Mouse (Mus musculus): ENCODE measurements around the gene Usp29.
"Not testable (repeated sequence)": the region's sequence is repeated elsewhere in the genome, so short reads cannot be mapped to it uniquely, and the experiment has no call there.

The Usp29 gene

DNA sequence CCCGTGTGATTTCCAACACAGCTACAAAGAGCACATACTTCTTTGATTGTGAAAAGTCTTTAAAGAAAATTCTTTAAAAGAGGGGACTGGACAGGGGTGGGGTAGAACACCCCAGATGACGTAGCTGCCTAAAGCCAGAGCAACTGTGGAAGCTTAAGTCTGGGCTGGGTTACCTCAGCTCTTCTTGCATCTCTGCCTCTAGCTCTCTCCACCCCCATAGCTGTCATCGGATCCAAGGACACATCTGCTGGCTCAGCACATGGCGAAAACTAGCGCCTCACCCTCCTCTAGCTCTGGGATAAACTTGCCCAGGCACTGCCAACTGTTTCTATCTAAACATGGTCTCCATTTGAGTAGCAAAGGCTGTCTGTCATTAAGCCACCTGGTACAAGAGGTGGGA lies 34.9 kb downstream of the Usp29 start:
- no peak for DNase-seq (ENCODE audit: low spot score)

- no peak for DNase-seq (ENCODE audit: low spot score)
Measured at GRCm38 (mm10) chr7:6770286-6770685, 39.9 kb downstream of the Usp29 start.

GRCm38 (mm10) chr7:6773865-6774413 lies 43.6 kb downstream of the Usp29 start:
- not testable (repeated sequence) for DNase-seq (ENCODE audit: low spot score)

DNA sequence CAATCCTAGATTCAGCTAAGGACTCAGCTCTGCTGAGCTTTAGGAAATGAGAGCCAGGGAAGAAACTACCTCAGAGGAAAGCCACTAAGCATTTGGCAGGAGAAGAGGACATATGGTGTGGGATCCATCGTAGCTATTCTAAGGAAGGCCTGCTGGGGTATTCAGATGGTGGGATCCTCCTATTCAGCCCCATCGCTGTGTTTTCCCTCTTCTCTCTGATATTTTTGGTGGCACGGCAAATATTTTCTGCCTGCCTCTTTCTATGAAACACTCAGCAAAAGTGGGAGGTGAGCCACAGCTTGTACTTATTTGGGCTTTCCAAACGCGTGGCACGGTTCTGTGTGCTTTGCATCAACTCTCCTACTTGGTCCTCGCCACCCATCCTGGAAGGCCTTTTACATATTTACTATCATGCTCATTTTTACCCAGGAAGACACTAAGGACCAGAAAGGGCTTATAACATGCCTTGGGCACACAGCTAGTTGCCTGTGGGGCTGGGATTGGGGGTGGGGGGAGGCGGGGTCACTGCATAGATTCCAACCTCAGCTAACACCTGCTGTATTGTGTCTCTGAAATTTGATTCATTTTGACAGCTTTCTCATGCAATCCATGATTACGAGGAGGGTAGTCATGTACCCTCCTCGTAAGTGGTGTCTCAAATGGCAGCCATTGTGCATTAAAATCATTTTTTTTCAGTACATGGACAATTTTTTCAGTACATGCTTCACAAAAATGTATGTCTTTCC lies 46.1 kb downstream of the Usp29 start:
- no peak for DNase-seq (ENCODE audit: low spot score)

GRCm38 (mm10) chr7:6777107-6777506 lies 46.7 kb downstream of the Usp29 start:
- DNase-seq (ENCODE audit: low spot score): no peak

- no peak for DNase-seq (ENCODE audit: low spot score)
Measured at GRCm38 (mm10) chr7:6777689-6778088, 47.3 kb downstream of the Usp29 start.

- DNase-seq (ENCODE audit: low spot score): no peak
Measured at GRCm38 (mm10) chr7:6779172-6779571, 48.8 kb downstream of the Usp29 start.

GRCm38 (mm10) chr7:6781541-6781940 lies 51.2 kb downstream of the Usp29 start:
- no peak for DNase-seq (ENCODE audit: low spot score)

DNA sequence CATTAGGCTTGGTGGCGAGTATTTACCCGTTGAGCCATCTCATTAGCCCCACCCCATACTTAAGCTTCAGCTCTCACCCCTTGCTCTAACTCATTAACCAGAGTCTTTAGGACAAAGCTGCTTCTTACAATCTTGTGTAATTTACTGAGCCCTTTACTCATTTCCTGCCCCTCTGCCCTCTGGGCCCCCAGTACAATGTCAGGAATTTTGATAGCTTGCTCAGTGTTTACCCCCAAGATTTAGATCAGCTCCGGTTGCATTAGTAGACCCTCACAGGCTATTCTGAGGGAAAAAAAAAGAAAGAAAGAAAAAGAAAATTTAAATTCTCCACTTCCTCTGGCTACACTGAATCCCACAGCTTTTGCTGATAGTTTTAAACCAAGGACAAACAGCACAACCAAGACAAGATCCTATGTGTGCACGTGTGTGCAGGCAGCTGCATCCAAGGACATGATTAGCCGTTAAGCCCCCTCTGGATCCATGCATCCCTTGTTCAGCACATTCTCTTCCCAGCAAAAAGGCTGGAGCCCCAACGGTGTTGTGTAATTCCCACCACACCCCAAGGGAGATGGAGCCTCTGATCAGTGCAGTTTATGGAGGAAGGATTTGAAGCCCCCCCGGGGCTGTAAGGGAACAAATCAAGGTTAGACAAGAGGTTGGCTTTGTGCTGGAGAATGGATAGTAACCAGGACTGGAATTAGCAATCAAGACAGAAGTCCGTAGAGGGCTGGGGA lies 54.1 kb downstream of the Usp29 start:
- no peak for DNase-seq (ENCODE audit: low spot score)

- no peak for DNase-seq (ENCODE audit: low spot score)
Measured at GRCm38 (mm10) chr7:6787000-6787399, 56.6 kb downstream of the Usp29 start.

DNA sequence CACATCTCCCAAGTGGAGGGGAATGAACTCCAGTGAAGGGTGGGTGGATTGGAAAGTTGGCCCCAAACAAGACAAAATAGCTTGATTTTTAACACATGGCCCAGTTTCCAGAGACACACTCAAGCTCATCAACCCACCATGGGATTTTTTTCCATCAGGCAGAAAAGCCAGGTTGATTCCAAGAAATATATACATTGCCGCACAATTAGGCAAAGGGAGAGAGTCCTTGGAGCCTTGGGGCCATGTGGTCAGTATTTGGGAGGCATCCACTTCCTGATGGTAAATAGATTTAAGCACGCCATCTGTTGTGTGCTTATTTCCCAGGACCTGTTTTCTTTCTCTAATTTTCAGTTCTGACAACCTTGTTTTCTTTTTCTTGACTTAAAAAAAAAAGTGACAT lies 57.7 kb downstream of the Usp29 start:
- DNase-seq (ENCODE audit: low spot score): no peak

DNA sequence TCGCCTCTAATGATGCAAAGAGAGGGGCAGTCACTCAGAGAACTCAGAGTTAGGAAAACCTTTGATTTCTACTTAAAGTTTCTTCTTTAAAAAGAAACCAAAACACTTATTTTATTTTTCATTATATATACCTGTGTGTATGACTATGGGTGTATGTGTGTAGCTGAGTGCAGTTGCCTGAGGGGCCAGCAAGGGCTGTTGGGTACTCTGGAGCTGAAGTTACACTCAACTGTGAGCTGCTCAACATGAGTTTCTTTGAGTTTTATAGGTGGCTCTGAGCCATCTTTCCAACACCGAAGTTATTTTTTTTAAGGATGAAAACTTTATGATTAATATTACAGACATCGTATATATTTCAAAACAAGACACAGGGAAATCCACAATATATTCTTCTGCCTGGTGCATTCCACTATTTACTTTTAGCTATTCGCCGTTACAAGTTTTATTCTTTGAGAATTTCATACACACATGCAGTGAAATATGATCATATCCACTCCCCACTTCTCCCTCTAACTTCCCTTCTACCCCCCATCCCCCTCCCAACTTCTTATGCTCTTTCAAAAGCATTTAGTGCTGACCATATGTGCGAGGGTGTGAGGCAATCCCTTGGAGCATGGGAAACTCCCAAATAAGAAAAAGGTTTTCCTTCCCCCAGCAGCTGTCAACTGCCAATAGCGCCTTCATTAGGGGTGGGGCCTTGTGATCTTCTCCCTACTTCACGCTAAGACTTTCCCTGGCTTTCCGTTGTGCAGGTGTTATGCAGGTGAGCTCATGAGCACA lies 61.1 kb downstream of the Usp29 start:
- DNase-seq (ENCODE audit: low spot score): no peak

DNA sequence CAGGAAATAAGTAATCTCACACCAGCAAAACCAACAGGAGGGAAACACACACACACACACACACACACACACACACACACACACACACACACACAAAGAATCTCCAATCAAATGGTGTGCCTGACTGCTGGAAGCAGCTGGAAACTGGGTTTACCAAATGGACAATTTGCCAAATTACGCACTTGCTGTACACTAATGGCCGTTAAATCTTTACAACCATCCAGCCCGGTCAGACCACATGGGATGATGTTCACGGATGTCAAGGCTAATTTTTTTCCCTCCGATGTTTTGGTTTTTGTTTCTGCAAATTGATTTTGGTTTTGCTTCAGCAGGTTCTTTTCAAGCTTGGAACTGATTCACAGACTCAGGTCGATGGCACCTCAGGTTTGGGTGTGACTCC lies 62.9 kb downstream of the Usp29 start:
- no peak for DNase-seq (ENCODE audit: low spot score)

DNA sequence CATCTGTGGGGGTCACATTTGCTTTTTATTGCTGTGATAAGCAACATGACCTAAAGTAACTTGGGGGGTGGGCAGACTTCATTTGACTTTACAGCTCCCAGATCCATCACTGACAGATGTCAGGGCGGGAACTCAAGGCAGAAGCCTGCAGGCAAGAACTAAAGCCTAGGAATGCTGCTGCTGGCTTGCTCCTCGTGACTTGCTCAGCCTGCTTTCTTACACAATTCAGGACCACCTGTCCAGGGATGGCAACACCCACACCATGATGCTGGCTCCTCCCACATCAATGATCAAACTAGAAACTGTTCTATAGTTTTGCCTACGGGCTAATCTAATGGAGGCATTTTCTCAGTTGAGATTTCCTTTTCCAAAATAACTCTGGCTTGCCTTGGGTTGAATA lies 63.4 kb downstream of the Usp29 start:
- DNase-seq (ENCODE audit: low spot score): no peak

DNA sequence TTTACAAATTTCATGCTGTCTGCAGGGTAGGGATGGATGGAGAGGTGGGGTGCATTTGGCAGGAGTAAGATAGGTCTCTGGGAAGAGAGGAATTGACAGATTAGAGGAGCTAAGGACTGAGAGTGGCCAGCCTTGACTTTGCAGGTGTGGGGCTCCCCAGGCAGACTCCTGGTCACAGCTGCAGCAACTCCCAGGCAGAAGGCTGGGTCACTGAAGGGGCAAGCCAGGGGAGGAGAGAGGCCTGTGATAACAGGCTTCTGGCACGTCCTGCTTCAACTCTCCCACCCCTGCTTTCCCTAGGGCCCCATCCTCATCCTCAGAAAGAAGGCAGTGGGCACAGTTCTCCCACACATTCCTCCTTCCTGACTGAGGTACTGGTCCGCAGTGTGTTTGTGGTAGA lies 67.0 kb downstream of the Usp29 start:
- peak; percentile 3 for DNase-seq (ENCODE audit: low spot score)

GRCm38 (mm10) chr7:6799105-6799805 lies 68.9 kb downstream of the Usp29 start:
- DNase-seq (ENCODE audit: low spot score): no peak

- DNase-seq (ENCODE audit: low spot score): no peak
Measured at GRCm38 (mm10) chr7:6800586-6801441, 70.4 kb downstream of the Usp29 start.

- DNase-seq (ENCODE audit: low spot score): no peak
Measured at GRCm38 (mm10) chr7:6801642-6802041, 71.3 kb downstream of the Usp29 start.

DNA sequence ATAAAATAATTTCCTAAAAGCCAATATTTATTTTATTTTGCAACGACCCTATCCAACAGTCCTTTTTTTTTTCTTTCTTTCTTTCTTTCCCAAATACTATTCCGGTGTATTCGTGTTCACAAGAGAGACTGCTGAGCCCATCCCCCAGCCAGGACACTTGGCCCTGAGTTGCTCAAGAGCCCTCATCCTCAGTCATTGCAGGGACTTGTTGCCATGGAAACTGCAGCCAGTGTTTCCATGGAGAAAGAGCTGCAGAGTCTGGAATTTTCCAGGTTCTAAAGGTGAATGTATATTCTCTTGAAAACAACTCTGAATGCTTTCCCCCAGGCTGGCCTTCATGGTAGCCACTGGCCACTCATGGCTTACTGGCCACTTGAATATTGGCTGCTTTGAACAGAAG lies 80.2 kb downstream of the Usp29 start:
- DNase-seq (ENCODE audit: low spot score): no peak

- no peak for DNase-seq (ENCODE audit: low spot score)
Measured at GRCm38 (mm10) chr7:6814971-6815370, 84.6 kb downstream of the Usp29 start.

Data from ovary, adult 18-20 months (tissue).